Mouse (Mus musculus): ENCODE measurements around the gene Ube2c. TPM values are rescaled to one million over a fixed set of nuclear protein-coding genes. Genes with fewer than 3 reads are reported as not detected.

Gene Ube2c
- polyA plus RNA-seq, 1 experiment, result 327 TPM

- TF ChIP-seq POLR2A (IDR thresholded peaks at IDR 0.05; ENCODE audit: control insufficient read depth, extremely low read depth, insufficient read depth, low read length, poor library complexity), result no peak
- no peak for TF ChIP-seq CTCF (IDR thresholded peaks at IDR 0.05; ENCODE audit: borderline replicate concordance, control insufficient read depth, extremely low read depth, insufficient read depth, low read length, poor library complexity)
- H3K4me3 ChIP-seq (ENCODE audit: control insufficient read depth, insufficient read depth, low read length), result peak overlapping the region; percentile 90
- H3K4me1 ChIP-seq (replicated peaks; ENCODE audit: control insufficient read depth, insufficient read depth, low read length), result peaks cover 14% of the 10 kb centered on the region
- no peaks in the 10 kb centered on the region for H3K27me3 ChIP-seq (ENCODE audit: control insufficient read depth, insufficient read depth, low read length)
- H3K27ac ChIP-seq (ENCODE audit: control insufficient read depth, insufficient read depth, low read length), result peak overlapping the region; percentile 94
- no peak for DNase-seq
- peaks cover 4% of the 10 kb centered on the region; the same call in 1 of the 2 replicates for H3K36me3 ChIP-seq (ENCODE audit: control insufficient read depth, insufficient read depth, low read length)
- WGBS, result 2% methylated on average over 21 of the region's 21 CpGs
Measured at GRCm38 (mm10) chr2:164805332-164805718, 35.6 kb downstream of the Ube2c start.

GRCm38 (mm10) chr2:164806614-164807013 is 36.9 kb downstream of the Ube2c start:
- Histone ChIP-seq H3K27ac (ENCODE audit: control insufficient read depth, insufficient read depth, low read length) (no peak overlapping the region), H3K4me3 (ENCODE audit: control insufficient read depth, insufficient read depth, low read length) (no peak overlapping the region), H3K36me3 (ENCODE audit: control insufficient read depth, insufficient read depth, low read length) (peaks cover 4% of the 10 kb centered on the region; the same call in 1 of the 2 replicates), H3K4me1 (replicated peaks; ENCODE audit: control insufficient read depth, insufficient read depth, low read length) (peaks cover 14% of the 10 kb centered on the region), H3K27me3 (ENCODE audit: control insufficient read depth, insufficient read depth, low read length) (no peaks in the 10 kb centered on the region)
- DNase-seq, result no peak
- WGBS, result 91% methylated on average over 7 of the region's 7 CpGs
- TF ChIP-seq POLR2A (IDR thresholded peaks at IDR 0.05; ENCODE audit: control insufficient read depth, extremely low read depth, insufficient read depth, low read length, poor library complexity) (no peak), CTCF (IDR thresholded peaks at IDR 0.05; ENCODE audit: borderline replicate concordance, control insufficient read depth, extremely low read depth, insufficient read depth, low read length, poor library complexity) (no peak)

- 94% methylated on average over 2 of the region's 2 CpGs for WGBS
- no peak overlapping the region for H3K4me3 ChIP-seq (ENCODE audit: control insufficient read depth, insufficient read depth, low read length)
- peaks cover 4% of the 10 kb centered on the region; the same call in 1 of the 2 replicates for H3K36me3 ChIP-seq (ENCODE audit: control insufficient read depth, insufficient read depth, low read length)
- no peaks in the 10 kb centered on the region for H3K4me1 ChIP-seq (replicated peaks; ENCODE audit: control insufficient read depth, insufficient read depth, low read length)
- H3K27ac ChIP-seq (ENCODE audit: control insufficient read depth, insufficient read depth, low read length), result no peak overlapping the region
- H3K27me3 ChIP-seq (ENCODE audit: control insufficient read depth, insufficient read depth, low read length), result no peaks in the 10 kb centered on the region
- no peak for DNase-seq
- TF ChIP-seq CTCF (IDR thresholded peaks at IDR 0.05; ENCODE audit: borderline replicate concordance, control insufficient read depth, extremely low read depth, insufficient read depth, low read length, poor library complexity) (no peak), POLR2A (IDR thresholded peaks at IDR 0.05; ENCODE audit: control insufficient read depth, extremely low read depth, insufficient read depth, low read length, poor library complexity) (no peak)
Measured at GRCm38 (mm10) chr2:164813557-164813956, 43.9 kb downstream of the Ube2c start.

DNA sequence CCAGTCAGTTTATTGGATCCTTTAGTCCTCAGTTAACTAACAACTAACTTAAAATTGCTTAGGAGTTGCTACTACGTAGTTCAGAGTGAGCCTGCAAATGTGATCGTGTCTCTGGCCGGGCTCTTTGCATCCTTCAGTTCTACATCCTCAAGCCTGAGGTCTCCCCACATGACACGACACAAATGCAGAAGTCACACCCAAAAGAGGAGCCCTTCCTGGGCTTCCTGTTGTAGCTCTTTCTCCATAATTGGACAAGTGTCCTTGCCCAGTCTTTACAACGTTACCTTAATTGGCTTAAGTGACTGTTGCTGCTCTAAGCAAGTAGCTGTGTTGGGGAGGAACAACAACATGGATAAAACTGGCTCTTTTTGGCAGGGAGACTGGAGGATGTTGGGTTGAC is 45.6 kb downstream of the Ube2c start:
- 83% methylated on average over 5 of the region's 5 CpGs for WGBS
- H3K27me3 ChIP-seq (ENCODE audit: control insufficient read depth, insufficient read depth, low read length), result no peaks in the 10 kb centered on the region

GRCm38 (mm10) chr2:164815821-164816220 is 46.1 kb downstream of the Ube2c start:
- Histone ChIP-seq H3K4me1 (replicated peaks; ENCODE audit: control insufficient read depth, insufficient read depth, low read length) (no peaks in the 10 kb centered on the region), H3K27ac (ENCODE audit: control insufficient read depth, insufficient read depth, low read length) (no peak overlapping the region), H3K27me3 (ENCODE audit: control insufficient read depth, insufficient read depth, low read length) (no peaks in the 10 kb centered on the region), H3K36me3 (ENCODE audit: control insufficient read depth, insufficient read depth, low read length) (peaks cover 4% of the 10 kb centered on the region; the same call in 1 of the 2 replicates), H3K4me3 (ENCODE audit: control insufficient read depth, insufficient read depth, low read length) (no peak overlapping the region)
- no peak for DNase-seq
- 95% methylated on average over 8 of the region's 8 CpGs for WGBS
- no peak for TF ChIP-seq CTCF (IDR thresholded peaks at IDR 0.05; ENCODE audit: borderline replicate concordance, control insufficient read depth, extremely low read depth, insufficient read depth, low read length, poor library complexity)
- TF ChIP-seq POLR2A (IDR thresholded peaks at IDR 0.05; ENCODE audit: control insufficient read depth, extremely low read depth, insufficient read depth, low read length, poor library complexity), result no peak

More for the DNA sequence above, 45.6 kb downstream of the Ube2c start:
- Histone ChIP-seq H3K27ac (ENCODE audit: control insufficient read depth, insufficient read depth, low read length) (no peak overlapping the region), H3K36me3 (ENCODE audit: control insufficient read depth, insufficient read depth, low read length) (no peaks in the 10 kb centered on the region), H3K4me1 (replicated peaks; ENCODE audit: control insufficient read depth, insufficient read depth, low read length) (no peaks in the 10 kb centered on the region), H3K4me3 (ENCODE audit: control insufficient read depth, insufficient read depth, low read length) (no peak overlapping the region)
- TF ChIP-seq POLR2A (IDR thresholded peaks at IDR 0.05; ENCODE audit: control insufficient read depth, extremely low read depth, insufficient read depth, low read length, poor library complexity), result no peak
- TF ChIP-seq CTCF (IDR thresholded peaks at IDR 0.05; ENCODE audit: borderline replicate concordance, control insufficient read depth, extremely low read depth, insufficient read depth, low read length, poor library complexity), result no peak
- DNase-seq, result no peak

GRCm38 (mm10) chr2:164817206-164817605 is 47.5 kb downstream of the Ube2c start:
- 95% methylated on average over 6 of the region's 6 CpGs for WGBS
- Histone ChIP-seq H3K27me3 (ENCODE audit: control insufficient read depth, insufficient read depth, low read length) (no peaks in the 10 kb centered on the region), H3K4me1 (replicated peaks; ENCODE audit: control insufficient read depth, insufficient read depth, low read length) (no peaks in the 10 kb centered on the region), H3K4me3 (ENCODE audit: control insufficient read depth, insufficient read depth, low read length) (no peak overlapping the region), H3K36me3 (ENCODE audit: control insufficient read depth, insufficient read depth, low read length) (peaks cover 5% of the 10 kb centered on the region; the same call in 1 of the 2 replicates), H3K27ac (ENCODE audit: control insufficient read depth, insufficient read depth, low read length) (no peak overlapping the region)
- DNase-seq, result no peak
- no peak for TF ChIP-seq POLR2A (IDR thresholded peaks at IDR 0.05; ENCODE audit: control insufficient read depth, extremely low read depth, insufficient read depth, low read length, poor library complexity)
- no peak for TF ChIP-seq CTCF (IDR thresholded peaks at IDR 0.05; ENCODE audit: borderline replicate concordance, control insufficient read depth, extremely low read depth, insufficient read depth, low read length, poor library complexity)

- Histone ChIP-seq H3K27me3 (ENCODE audit: control insufficient read depth, insufficient read depth, low read length) (no peaks in the 10 kb centered on the region), H3K36me3 (ENCODE audit: control insufficient read depth, insufficient read depth, low read length) (peaks cover 5% of the 10 kb centered on the region; the same call in 1 of the 2 replicates), H3K4me3 (ENCODE audit: control insufficient read depth, insufficient read depth, low read length) (no peak overlapping the region), H3K4me1 (replicated peaks; ENCODE audit: control insufficient read depth, insufficient read depth, low read length) (no peaks in the 10 kb centered on the region), H3K27ac (ENCODE audit: control insufficient read depth, insufficient read depth, low read length) (no peak overlapping the region)
- no peak for DNase-seq
- 97% methylated on average over 5 of the region's 5 CpGs for WGBS
- TF ChIP-seq POLR2A (IDR thresholded peaks at IDR 0.05; ENCODE audit: control insufficient read depth, extremely low read depth, insufficient read depth, low read length, poor library complexity) (no peak), CTCF (IDR thresholded peaks at IDR 0.05; ENCODE audit: borderline replicate concordance, control insufficient read depth, extremely low read depth, insufficient read depth, low read length, poor library complexity) (no peak)
Measured at GRCm38 (mm10) chr2:164817703-164818102, 48.0 kb downstream of the Ube2c start.
